Mouse (Mus musculus): ENCODE measurements at regions not wholly inside any gene's neighbourhood (a gene's known extent, or its start where the extent isn't known, plus 50 kb on each side); places are given as distances from the start of the nearest gene placed in this dataset.

DNA sequence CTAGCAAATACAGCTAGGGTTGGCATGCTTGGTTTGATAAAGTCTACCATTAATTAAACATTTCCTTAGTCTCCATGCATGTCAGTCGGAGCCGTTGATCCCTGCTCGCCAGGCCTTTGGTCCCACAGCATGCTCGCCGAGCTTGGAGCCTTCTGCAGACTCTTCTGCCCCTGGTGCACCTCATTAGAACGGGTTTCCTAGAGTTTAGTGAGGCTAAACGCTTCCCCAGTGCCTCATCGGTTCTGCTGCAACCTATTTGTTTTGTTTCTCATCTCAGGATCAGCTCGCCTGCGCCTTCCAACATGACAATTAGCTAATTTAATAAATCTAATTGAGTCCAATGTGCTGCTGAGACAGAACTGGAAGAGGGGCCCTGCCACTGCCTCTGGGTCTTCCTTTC is 107.7 kb upstream of the Tenm3 start:
- TF ChIP-seq TCF12 (IDR thresholded peaks at IDR 0.05; ENCODE audit: insufficient read depth, poor library complexity, severe bottlenecking) (no peak), USF1 (IDR thresholded peaks at IDR 0.05; ENCODE audit: low read depth) (no peak), CEBPB (IDR thresholded peaks at IDR 0.05; ENCODE audit: insufficient read depth, poor library complexity, severe bottlenecking) (no peak), POLR2A (IDR thresholded peaks at IDR 0.05; ENCODE audit: insufficient read length, low read depth) (no peak), MAX (IDR thresholded peaks at IDR 0.05; ENCODE audit: low read depth) (no peak), MYOG (IDR thresholded peaks at IDR 0.05; ENCODE audit: control insufficient read depth in 1 of 3, insufficient read depth in 1 of 3, insufficient read length in 2 of 3, low read depth in 2 of 3) (no peak), MYOD1 (IDR thresholded peaks at IDR 0.05; ENCODE audit: control insufficient read depth in 1 of 3, insufficient read length in 2 of 3, low read depth in 2 of 3) (no peak)

Measured in myocyte (in vitro differentiated cells).